Mouse (Mus musculus) spleen, adult 2 months (tissue): Measurements from ENCODE around the gene Mif4gd. TPM values are rescaled to one million over a fixed set of nuclear protein-coding genes. Genes with fewer than 3 reads are reported as not detected.
A peak's percentile ranks its signal among the peaks of the same experiment; 100 is the strongest.

Experiments
- DNase-seq, 2 experiments: peaks; one replicate each; pipeline versions ENCODE4 v3.0.0 to v3.0.0-alpha.2; 2012 to 2021; ENCODE audit warnings: low spot score in 2 of 2, low read depth in 1 of 2
- H3K27ac ChIP-seq: fragments of 200-500 bp; 2 replicates; pipeline ENCODE4 v1.5.1; 2012; ENCODE audit warnings: low read length, inconsistent platforms; ENCODE audit not compliant: insufficient read depth
- H3K27me3 ChIP-seq: fragments of 200-500 bp; 2 replicates; pipeline ENCODE4 v1.6.1; 2012; ENCODE audit warnings: mild to moderate bottlenecking, moderate library complexity, low read length, inconsistent platforms; ENCODE audit not compliant: control insufficient read depth, insufficient read depth
- H3K36me3 ChIP-seq: fragments of 200-500 bp; 2 replicates; pipeline ENCODE4 v1.6.1; 2012; ENCODE audit warnings: mild to moderate bottlenecking, low read length, inconsistent platforms; ENCODE audit not compliant: control insufficient read depth, insufficient read depth
- H3K4me1 ChIP-seq: fragments of 200-500 bp; 2 replicates; pipeline ENCODE4 v1.6.1; 2011; ENCODE audit warnings: inconsistent platforms; ENCODE audit not compliant: control insufficient read depth, insufficient read depth, insufficient read length
- H3K4me3 ChIP-seq: fragments of 200-500 bp; 2 replicates; pipeline ENCODE4 v1.5.1; 2011; ENCODE audit warnings: mild to moderate bottlenecking, inconsistent platforms; ENCODE audit not compliant: insufficient read depth, insufficient read length; ENCODE audit errors: extremely low read depth
- CTCF ChIP-seq: fragments of 200-500 bp; IDR thresholded peaks from 2 replicates; pipeline ENCODE4 v1.5.1; 2011; ENCODE audit warnings: mild to moderate bottlenecking, inconsistent platforms; ENCODE audit not compliant: insufficient read depth, insufficient read length, insufficient replicate concordance; ENCODE audit errors: extremely low read depth
- POLR2A ChIP-seq: fragments of 200-500 bp; IDR thresholded peaks from 2 replicates; pipeline ENCODE4 v1.6.1; 2011; ENCODE audit warnings: low read depth, low read length, inconsistent platforms
- WGBS: fragments of 180-500 bp; shearing (Covaris S2); methylation state at CpG from one replicate; pipeline ENCODE4 v1.1.7; 2018; 5-methylcytosine and 5-hydroxymethylcytosine counted together
- polyA plus RNA-seq: library from polyadenylated mRNA; depleted of rRNA; stranded (reverse); fragments of >200 nt; gene quantifications from 2 replicates; pipeline ENCODE4 v1.2.3, GENCODE M21; 2012

Mif4gd gene
- polyA plus RNA-seq, 1 experiment: 175 TPM

- Histone ChIP-seq H3K4me1 (peaks cover 20% of the 10 kb centered on the region), H3K27me3 (no peaks in the 10 kb centered on the region), H3K27ac (no peak overlapping the region), H3K36me3 (peaks cover 40% of the 10 kb centered on the region), H3K4me3 (no peak overlapping the region)
- TF ChIP-seq POLR2A: no peak
- no peak for TF ChIP-seq CTCF
- no peak for DNase-seq
- 97% methylated on average over 18 of the region's 18 CpGs for WGBS
Measured at GRCm38 (mm10) chr11:115606733-115607132, 6.0 kb downstream of the Mif4gd start.

- Histone ChIP-seq H3K36me3 (peaks cover 28% of the 10 kb centered on the region), H3K4me1 (peaks cover 21% of the 10 kb centered on the region), H3K27me3 (no peaks in the 10 kb centered on the region), H3K4me3 (peak overlapping the region; percentile 80), H3K27ac (peak overlapping the region; percentile 100)
- under 1% methylated on average over 26 of the region's 26 CpGs for WGBS
- TF ChIP-seq POLR2A: no peak
- TF ChIP-seq CTCF: no peak
- no peak for DNase-seq
Measured at GRCm38 (mm10) chr11:115604304-115604696, 8.5 kb downstream of the Mif4gd start.

- peaks cover 23% of the 10 kb centered on the region for H3K36me3 ChIP-seq
- TF ChIP-seq POLR2A (peak; percentile 54), CTCF (no peak)
Measured at GRCm38 (mm10) chr11:115603476-115604303, 9.1 kb downstream of the Mif4gd start, which contains the start of the genes Mrps7 and Gga3. Gene Mrps7 (plus strand): TSS chr11:115603925. Gene Gga3 (minus strand): TSS chr11:115604051.

GRCm38 (mm10) chr11:115603128-115603475 is 9.7 kb downstream of the Mif4gd start:
- peaks cover 17% of the 10 kb centered on the region for H3K36me3 ChIP-seq
- no peaks in the 10 kb centered on the region for H3K27me3 ChIP-seq
- WGBS: 3% methylated on average over 15 of the region's 15 CpGs
- H3K4me1 ChIP-seq: peaks cover 23% of the 10 kb centered on the region
- no peak for DNase-seq
- peak overlapping the region; percentile 100 for H3K27ac ChIP-seq
- peak overlapping the region; percentile 80 for H3K4me3 ChIP-seq
- TF ChIP-seq POLR2A (no peak), CTCF (no peak)

More at GRCm38 (mm10) chr11:115603476-115604303, 9.1 kb downstream of the Mif4gd start, which contains the start of the genes Mrps7 and Gga3:
- peak within 1 kb of the TSS; percentile 100 for H3K27ac ChIP-seq
- H3K27me3 ChIP-seq: no peaks in the 10 kb centered on the region
- H3K4me3 ChIP-seq: peak within 1 kb of the TSS; percentile 80
- DNase-seq: peak; percentile 88 to 92
- peaks cover 23% of the 10 kb centered on the region for H3K4me1 ChIP-seq
- under 1% methylated on average over 84 of the region's 93 CpGs for WGBS

- TF ChIP-seq POLR2A: no peak
- no peak for TF ChIP-seq CTCF
- no peak for DNase-seq
- Histone ChIP-seq H3K36me3 (peaks cover 4% of the 10 kb centered on the region; the same call in 1 of the 2 replicates), H3K27ac (peak overlapping the region; percentile 66), H3K27me3 (no peaks in the 10 kb centered on the region), H3K4me3 (no peak overlapping the region), H3K4me1 (peaks cover 23% of the 10 kb centered on the region)
- WGBS: 30% methylated on average over 4 of the region's 4 CpGs
Measured at GRCm38 (mm10) chr11:115601174-115601573, 11.6 kb downstream of the Mif4gd start.

GRCm38 (mm10) chr11:115600743-115601142 is 12.0 kb downstream of the Mif4gd start:
- TF ChIP-seq CTCF (no peak), POLR2A (no peak)
- no peak overlapping the region for H3K4me3 ChIP-seq
- H3K27me3 ChIP-seq: no peaks in the 10 kb centered on the region
- peaks cover 23% of the 10 kb centered on the region for H3K4me1 ChIP-seq
- no peak for DNase-seq
- 70% methylated on average over 15 of the region's 15 CpGs for WGBS
- peak overlapping the region; percentile 66 for H3K27ac ChIP-seq
- peaks cover 2% of the 10 kb centered on the region; the same call in 1 of the 2 replicates for H3K36me3 ChIP-seq

- peaks cover 19% of the 10 kb centered on the region for H3K4me1 ChIP-seq
- peaks cover 2% of the 10 kb centered on the region for H3K36me3 ChIP-seq
- WGBS: 90% methylated on average over 7 of the region's 7 CpGs
- DNase-seq: no peak
- no peak overlapping the region for H3K4me3 ChIP-seq
- no peak for TF ChIP-seq POLR2A
- TF ChIP-seq CTCF: no peak
- no peaks in the 10 kb centered on the region for H3K27me3 ChIP-seq
- H3K27ac ChIP-seq: no peak overlapping the region
Measured at GRCm38 (mm10) chr11:115599722-115600121, 13.0 kb downstream of the Mif4gd start.
